Mouse (Mus musculus) intestine, postnatal 0 days (tissue): ENCODE measurements around the gene Ikbkg. TPM values are rescaled to one million over a fixed set of nuclear protein-coding genes. Genes with fewer than 3 reads are reported as not detected.

Experiments
- ATAC-seq: fragments of 200-750 bp; cut with Nextera tagmentation; 2 replicates; pipeline ENCODE4 v1.8.0; 2017; ENCODE audit warnings: mild to moderate bottlenecking, moderate TSS enrichment, moderate library complexity
- H3K27ac ChIP-seq: fragments of 300-500 bp; sonication (generic); 2 replicates; pipeline ENCODE4 v1.5.1; 2014; ENCODE audit warnings: mild to moderate bottlenecking, low read depth, low read length, moderate library complexity
- H3K27me3 ChIP-seq: fragments of 300-500 bp; sonication (generic); replicated peaks from 2 replicates; pipeline ENCODE4 v1.6.1; 2014; ENCODE audit warnings: low read length, mixed read lengths; ENCODE audit not compliant: control insufficient read depth, insufficient read depth
- H3K36me3 ChIP-seq: fragments of 300-500 bp; sonication (generic); 2 replicates; pipeline ENCODE4 v1.6.1; 2014; ENCODE audit warnings: mild to moderate bottlenecking, moderate library complexity; ENCODE audit not compliant: control insufficient read depth, insufficient read depth
- H3K4me1 ChIP-seq: fragments of 300-500 bp; sonication (generic); replicated peaks from 2 replicates; pipeline ENCODE4 v1.6.1; 2014; ENCODE audit warnings: antibody characterized with exemption, low read length, mixed read lengths; ENCODE audit not compliant: control insufficient read depth, insufficient read depth
- H3K4me2 ChIP-seq: fragments of 300-500 bp; sonication (generic); replicated peaks from 2 replicates; pipeline ENCODE4 v1.6.1; 2014; ENCODE audit warnings: low read depth, mild to moderate bottlenecking, moderate library complexity
- H3K4me3 ChIP-seq: fragments of 300-500 bp; sonication (generic); 2 replicates; pipeline ENCODE4 v1.5.1; 2014; ENCODE audit warnings: low read depth, low read length
- H3K9ac ChIP-seq: fragments of 300-500 bp; sonication (generic); 2 replicates; pipeline ENCODE4 v1.6.1; 2014; ENCODE audit warnings: mild to moderate bottlenecking, low read depth, low read length
- H3K9me3 ChIP-seq: fragments of 300-500 bp; sonication (generic); 2 replicates; pipeline ENCODE4 v1.6.1; 2016; ENCODE audit warnings: mixed run types; ENCODE audit not compliant: control insufficient read depth
- CTCF ChIP-seq: sonication (generic); IDR thresholded peaks from 2 replicates; pipeline ENCODE4 v1.5.1; 2016; ENCODE audit warnings: low read depth, mild to moderate bottlenecking, control low read depth, antibody characterized with exemption, moderate library complexity
- WGBS: fragments of 180-500 bp; shearing (Covaris S2); extraction: QIAGEN DNeasy Blood & Tissue Kit; methylation state at CpG from one replicate; pipeline ENCODE4 v1.1.7; 2014; 5-methylcytosine and 5-hydroxymethylcytosine counted together
- polyA plus RNA-seq: library from polyadenylated mRNA; unstranded; fragments of >200 nt; fragmentation: Nextera tagmentation; extraction: Ambion mirVana; gene quantifications from 2 replicates; pipeline ENCODE4 v1.2.1, GENCODE M21; 2015

Gene Ikbkg
- polyA plus RNA-seq, 1 experiment from 2014 or later: 12.0 TPM

DNA sequence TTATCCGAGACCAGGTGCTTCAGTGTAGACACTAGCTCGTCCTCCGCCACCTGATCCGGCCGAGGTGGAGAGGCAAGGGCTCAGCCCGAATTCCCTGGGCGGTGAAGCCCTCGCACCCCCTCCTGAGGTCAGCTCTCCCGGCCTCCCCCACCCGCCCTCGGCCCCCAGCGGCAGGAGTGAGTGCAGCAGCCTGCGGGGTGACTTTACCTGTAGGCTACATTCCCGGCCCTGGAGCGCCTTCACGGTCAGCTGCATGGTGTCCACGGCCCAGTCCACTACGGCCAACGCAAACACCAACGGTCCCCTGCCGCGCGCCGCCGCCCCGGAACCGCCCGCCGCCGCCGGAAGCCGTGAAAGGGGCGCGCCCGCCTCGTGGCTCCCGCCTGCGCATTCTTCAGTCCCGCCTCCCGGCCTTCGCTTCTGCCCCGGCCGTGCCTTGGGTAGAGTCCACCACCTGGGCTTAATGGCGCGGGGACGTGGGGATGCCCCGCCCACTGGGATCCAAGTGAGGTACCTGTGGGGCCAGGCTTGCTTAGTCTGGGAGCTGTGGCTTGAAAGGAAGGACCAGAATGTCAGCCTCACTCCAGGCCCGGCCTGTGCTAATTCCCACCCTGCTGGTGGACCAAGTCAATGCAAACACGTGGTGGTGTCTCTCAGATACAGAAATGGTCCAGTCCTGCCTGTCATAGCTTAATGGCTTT is 24.7 kb upstream of the Ikbkg start:
- peak; percentile 51 for TF ChIP-seq CTCF
- no peaks in the 10 kb centered on the region for H3K4me1 ChIP-seq

DNA sequence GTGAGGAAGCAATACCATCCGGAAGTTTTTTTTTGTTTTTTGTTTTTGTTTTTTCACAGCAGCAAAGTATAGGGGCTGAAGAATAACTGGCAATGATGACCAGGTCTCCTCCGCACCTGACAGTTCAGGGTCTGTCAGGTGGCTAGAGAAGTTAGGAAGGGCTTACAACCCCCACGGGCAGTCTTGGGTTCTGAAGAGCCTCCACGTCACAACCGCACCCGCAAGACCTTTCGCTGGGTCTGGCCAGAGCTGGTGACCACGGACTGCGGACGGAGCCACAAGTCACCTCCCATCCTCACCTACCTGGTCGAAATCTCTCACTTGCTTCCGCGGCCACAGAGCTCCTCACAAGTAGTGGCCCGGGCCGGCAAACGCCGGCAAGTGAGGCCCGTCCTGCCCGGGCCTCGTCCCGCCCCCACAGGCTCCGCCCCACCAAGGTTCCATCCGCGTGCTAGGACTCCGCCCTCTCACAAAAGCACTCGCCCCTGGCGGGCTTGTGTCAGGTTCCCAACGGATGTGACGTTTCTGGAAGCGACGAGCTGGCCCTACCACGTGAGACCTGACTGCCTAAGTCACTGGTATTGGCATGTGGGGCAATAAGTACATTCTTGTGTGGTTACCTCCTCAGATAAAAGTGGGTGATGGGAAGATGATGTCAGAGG is 20.1 kb upstream of the Ikbkg start, which contains the start of the genes Ubl4a and Slc10a3:
TSS of gene Ubl4a (minus strand) at position 331 of the 662 bp plus-strand sequence.
TSS of gene Slc10a3 (minus strand) at position 462 of the 662 bp plus-strand sequence.
- Histone ChIP-seq H3K4me3 (peak within 1 kb of the TSS; percentile 45), H3K4me2 (peak within 1 kb of the TSS; percentile 64), H3K9me3 (no peaks in the 10 kb centered on the region), H3K36me3 (no peaks in the 10 kb centered on the region), H3K27me3 (no peaks in the 10 kb centered on the region), H3K27ac (peak within 1 kb of the TSS; percentile 50; the same call in 1 of the 2 replicates), H3K9ac (peak within 1 kb of the TSS; percentile 45; the same call in 1 of the 2 replicates), H3K4me1 (no peaks in the 10 kb centered on the region)
- peak; percentile 91 for ATAC-seq
- no peak for TF ChIP-seq CTCF
- WGBS: 26% methylated on average over 32 of the region's 32 CpGs

More for the DNA sequence above, 24.7 kb upstream of the Ikbkg start:
- Histone ChIP-seq H3K9me3 (no peaks in the 10 kb centered on the region), H3K4me2 (peak overlapping the region; percentile 67), H3K27me3 (no peaks in the 10 kb centered on the region), H3K27ac (peak overlapping the region; percentile 62; the same call in 1 of the 2 replicates), H3K36me3 (no peaks in the 10 kb centered on the region), H3K4me3 (peak overlapping the region; percentile 54), H3K9ac (peak overlapping the region; percentile 70)
- WGBS: 22% methylated on average over 45 of the region's 49 CpGs
- peak; percentile 84 for ATAC-seq

DNA sequence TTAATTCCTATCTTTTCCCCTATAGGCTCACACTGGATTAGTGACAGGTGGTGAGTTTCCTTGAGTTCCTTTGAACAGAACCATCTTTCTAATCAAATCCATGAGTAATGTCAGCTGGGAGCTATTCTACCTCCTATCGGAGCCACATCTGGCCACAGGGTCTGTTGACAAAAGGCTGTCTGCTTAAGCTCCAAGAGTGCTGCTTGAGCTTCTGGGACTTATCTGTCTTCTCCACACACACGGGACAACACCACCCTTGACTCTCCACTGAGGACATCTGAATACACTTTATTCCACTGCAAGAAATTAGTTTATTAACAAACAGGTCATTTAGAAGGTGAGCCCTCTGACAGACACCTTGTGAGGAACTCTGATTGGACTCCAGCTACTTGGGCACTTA is 8.6 kb upstream of the Ikbkg start:
- WGBS: 80% methylated on average over 2 of the region's 2 CpGs
- TF ChIP-seq CTCF: no peak
- Histone ChIP-seq H3K4me1 (no peaks in the 10 kb centered on the region), H3K27ac (no peak overlapping the region), H3K27me3 (no peaks in the 10 kb centered on the region), H3K4me3 (no peak overlapping the region), H3K36me3 (no peaks in the 10 kb centered on the region), H3K9ac (no peak overlapping the region), H3K9me3 (no peaks in the 10 kb centered on the region), H3K4me2 (no peak overlapping the region)
- ATAC-seq: no peak

DNA sequence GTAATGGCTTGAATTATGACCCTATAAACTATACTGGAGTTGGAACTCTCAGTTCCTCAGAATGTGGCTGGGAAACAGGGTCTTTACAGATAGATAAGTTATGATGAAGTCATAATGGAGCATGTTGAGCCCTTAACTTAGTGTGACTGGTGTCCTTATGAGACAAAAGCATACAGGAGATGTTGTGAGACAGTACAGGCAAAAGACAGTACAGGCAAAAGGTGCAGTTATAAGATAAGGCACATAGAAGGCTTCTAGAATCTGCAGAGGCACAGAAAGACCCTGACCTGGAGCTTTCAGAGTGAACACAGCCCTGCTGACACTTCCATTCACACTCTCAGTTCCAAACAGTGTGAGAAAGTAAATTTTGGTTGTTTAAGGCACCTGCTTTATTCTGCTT is 4.9 kb upstream of the Ikbkg start:
- H3K27me3 ChIP-seq: no peaks in the 10 kb centered on the region
- no peak for TF ChIP-seq CTCF
- H3K27ac ChIP-seq: no peak overlapping the region
- H3K36me3 ChIP-seq: 0 out of 2 replicates have a peak, but pooled peaks cover 2% of the 10 kb centered on the region
- ATAC-seq: no peak
- no peak overlapping the region for H3K4me3 ChIP-seq
- no peaks in the 10 kb centered on the region for H3K9me3 ChIP-seq
- no peak overlapping the region for H3K9ac ChIP-seq
- H3K4me1 ChIP-seq: no peaks in the 10 kb centered on the region
- H3K4me2 ChIP-seq: no peak overlapping the region

DNA sequence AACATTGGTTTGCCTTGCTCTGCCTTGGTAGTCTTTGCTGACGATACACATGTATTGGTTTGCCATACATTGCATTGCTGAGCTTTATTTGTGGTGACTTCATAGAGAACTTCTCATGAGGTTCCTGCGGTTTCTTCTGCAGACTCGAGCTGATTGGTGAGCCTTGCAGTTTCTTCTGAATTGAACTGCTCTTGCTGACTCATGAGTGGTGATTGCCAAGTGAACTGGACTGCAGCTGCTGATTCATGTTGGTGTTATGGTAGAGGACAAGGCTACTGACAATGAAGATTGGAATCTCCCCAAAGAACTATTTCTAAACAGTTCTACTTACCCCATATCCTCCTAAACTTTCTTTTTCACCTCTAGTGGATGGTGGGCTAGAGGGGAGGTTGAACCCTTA is 7.0 kb downstream of the Ikbkg start:
- no peaks in the 10 kb centered on the region for H3K36me3 ChIP-seq
- no peak for TF ChIP-seq CTCF
- 80% methylated on average over 3 of the region's 3 CpGs for WGBS
- H3K9ac ChIP-seq: no peak overlapping the region
- no peaks in the 10 kb centered on the region for H3K9me3 ChIP-seq
- no peak for ATAC-seq
- H3K4me3 ChIP-seq: no peak overlapping the region
- H3K4me1 ChIP-seq: no peaks in the 10 kb centered on the region
- H3K27ac ChIP-seq: no peak overlapping the region
- no peaks in the 10 kb centered on the region for H3K27me3 ChIP-seq
- no peak overlapping the region for H3K4me2 ChIP-seq

DNA sequence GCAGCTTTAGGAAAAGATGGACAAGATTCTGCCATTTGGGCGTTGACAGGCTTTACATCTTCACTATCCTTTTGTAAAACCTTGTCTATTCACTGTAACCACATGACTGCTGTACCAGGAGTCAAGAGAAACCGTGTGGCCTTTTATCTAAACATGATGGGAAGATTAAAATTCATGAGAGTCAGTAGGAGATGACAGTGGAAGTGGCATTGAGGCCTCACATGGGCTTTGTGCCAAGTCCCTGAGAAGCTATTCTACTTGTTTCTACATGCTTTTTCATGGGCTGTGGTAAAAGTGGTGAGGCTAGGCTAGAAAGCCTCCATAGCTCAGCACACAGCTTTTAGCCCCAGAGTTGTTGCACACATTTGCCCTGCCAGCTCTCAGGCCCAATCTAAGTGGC is 15.2 kb downstream of the Ikbkg start:
- Histone ChIP-seq H3K27ac (no peak overlapping the region), H3K36me3 (no peaks in the 10 kb centered on the region), H3K9ac (no peak overlapping the region), H3K4me2 (no peak overlapping the region), H3K27me3 (no peaks in the 10 kb centered on the region), H3K4me3 (no peak overlapping the region), H3K4me1 (no peaks in the 10 kb centered on the region), H3K9me3 (no peaks in the 10 kb centered on the region)
- TF ChIP-seq CTCF: no peak
- WGBS: 49% methylated on average over 2 of the region's 2 CpGs
- no peak for ATAC-seq
